Mouse (Mus musculus) liver, embryonic 16.5 days (tissue): ENCODE measurements around the gene Gm10840. TPM values are rescaled to one million over a fixed set of nuclear protein-coding genes. Genes with fewer than 3 reads are reported as not detected.
"Not testable (repeated sequence)": the region's sequence is repeated elsewhere in the genome, so short reads cannot be mapped to it uniquely, and the experiment has no call there.

Experiments
- ATAC-seq: fragments of 200-750 bp; cut with Nextera tagmentation; 2 replicates; pipeline ENCODE4 v1.8.0; 2017; ENCODE audit warnings: low read depth, mild to moderate bottlenecking, moderate number of reproducible peaks, moderate library complexity
- H3K27ac ChIP-seq: fragments of 300-500 bp; sonication (generic); 2 replicates; pipeline ENCODE4 v1.5.1; 2014; ENCODE audit warnings: mild to moderate bottlenecking, low read length
- H3K27me3 ChIP-seq: fragments of 300-500 bp; sonication (generic); 2 replicates; pipeline ENCODE4 v1.6.1; 2014; ENCODE audit warnings: low read depth, low read length, mixed read lengths; ENCODE audit not compliant: control insufficient read depth, insufficient read depth
- H3K36me3 ChIP-seq: fragments of 300-500 bp; sonication (generic); 2 replicates; pipeline ENCODE4 v1.6.1; 2014; ENCODE audit warnings: mild to moderate bottlenecking; ENCODE audit not compliant: control insufficient read depth, insufficient read depth
- H3K4me1 ChIP-seq: fragments of 300-500 bp; sonication (generic); 2 replicates; pipeline ENCODE4 v1.6.1; 2014; ENCODE audit warnings: low read depth, low read length, mixed read lengths; ENCODE audit not compliant: control insufficient read depth
- H3K4me2 ChIP-seq: fragments of 300-500 bp; sonication (generic); 2 replicates; pipeline ENCODE4 v1.6.1; 2014; ENCODE audit warnings: low read depth, low read length, mixed read lengths
- H3K4me3 ChIP-seq: fragments of 300-500 bp; sonication (generic); 2 replicates; pipeline ENCODE4 v1.5.1; 2014; ENCODE audit warnings: low read depth, mild to moderate bottlenecking, low read length
- H3K9ac ChIP-seq: fragments of 300-500 bp; sonication (generic); 2 replicates; pipeline ENCODE4 v1.6.1; 2014; ENCODE audit warnings: low read depth, low read length
- H3K9me3 ChIP-seq: fragments of 300-500 bp; sonication (generic); replicated peaks from 2 replicates; pipeline ENCODE4 v1.6.1; 2016; ENCODE audit warnings: low read length; ENCODE audit not compliant: control insufficient read depth
- WGBS: fragments of 180-500 bp; shearing (Covaris S2); extraction: QIAGEN DNeasy Blood & Tissue Kit; methylation state at CpG from one replicate; pipeline ENCODE4 v1.1.7; 2014; ENCODE audit not compliant: insufficient replicate concordance; 5-methylcytosine and 5-hydroxymethylcytosine counted together
- polyA plus RNA-seq: library from polyadenylated mRNA; unstranded; fragments of >200 nt; fragmentation: Nextera tagmentation; extraction: Ambion mirVana; gene quantifications from 2 replicates; pipeline ENCODE4 v1.2.1, GENCODE M21; 2015

Gm10840 gene
- not detected in 2 replicates for polyA plus RNA-seq

GRCm38 (mm10) chr11:106160841-106161721 is at the start of gene Gm10840, which contains the start of gene Limd2:
Gene Gm10840, plus strand, starts transcription at chr11:106160850.
Gene Limd2, minus strand, starts transcription at chr11:106160860.
- peak within 1 kb of the TSS; percentile 87 for H3K27ac ChIP-seq
- ATAC-seq = peak; percentile 17; the same call in 1 of the 2 replicates
- H3K27me3 ChIP-seq = peaks cover 19% of the 10 kb centered on the region
- peaks cover 12% of the 10 kb centered on the region for H3K4me1 ChIP-seq
- no peaks in the 10 kb centered on the region for H3K9me3 ChIP-seq
- 32% methylated on average over 22 of the region's 22 CpGs for WGBS
- peak within 1 kb of the TSS; percentile 76 for H3K9ac ChIP-seq
- H3K4me3 ChIP-seq = peak within 1 kb of the TSS; percentile 71
- H3K36me3 ChIP-seq = no peaks in the 10 kb centered on the region
- peak within 1 kb of the TSS; percentile 94 for H3K4me2 ChIP-seq

DNA sequence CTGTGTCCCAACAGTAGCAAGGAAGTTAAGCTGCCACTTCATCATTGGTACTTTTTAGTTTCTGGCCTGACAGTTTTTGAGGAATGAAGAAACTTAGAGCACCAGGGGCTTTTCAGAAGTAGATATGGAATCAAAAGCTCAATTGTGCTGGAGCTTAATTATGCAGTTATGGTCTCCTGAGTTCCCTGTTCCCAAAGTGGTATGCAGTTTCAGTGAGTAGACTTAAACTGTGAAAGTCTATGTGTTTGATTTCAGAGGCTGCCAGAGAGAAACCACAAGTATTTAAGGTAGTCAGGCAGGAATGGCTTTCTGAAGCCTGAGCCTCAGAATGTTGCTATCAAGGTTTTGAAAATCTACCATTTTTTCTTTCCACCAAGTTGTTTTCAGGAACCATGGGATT is 49.0 kb upstream of the Gm10840 start:
- Histone ChIP-seq H3K36me3 (peaks cover 4% of the 10 kb centered on the region), H3K4me1 (no peaks in the 10 kb centered on the region), H3K4me2 (no peak overlapping the region), H3K27ac (no peak overlapping the region), H3K9ac (no peak overlapping the region), H3K4me3 (no peak overlapping the region), H3K9me3 (no peaks in the 10 kb centered on the region), H3K27me3 (no peaks in the 10 kb centered on the region)
- ATAC-seq = no peak

- peaks cover 5% of the 10 kb centered on the region; the same call in 1 of the 2 replicates for H3K36me3 ChIP-seq
- no peak overlapping the region for H3K9ac ChIP-seq
- H3K27ac ChIP-seq = peak overlapping the region; percentile 65
- H3K4me3 ChIP-seq = no peak overlapping the region
- no peaks in the 10 kb centered on the region; the same call in 1 of the 2 replicates for H3K4me1 ChIP-seq
- H3K9me3 ChIP-seq = no peaks in the 10 kb centered on the region
- H3K4me2 ChIP-seq = no peak overlapping the region
- ATAC-seq = no peak
- WGBS = 60% methylated on average over 5 of the region's 5 CpGs
- no peaks in the 10 kb centered on the region for H3K27me3 ChIP-seq
Observed at GRCm38 (mm10) chr11:106122221-106122620, 38.4 kb upstream of the Gm10840 start.

DNA sequence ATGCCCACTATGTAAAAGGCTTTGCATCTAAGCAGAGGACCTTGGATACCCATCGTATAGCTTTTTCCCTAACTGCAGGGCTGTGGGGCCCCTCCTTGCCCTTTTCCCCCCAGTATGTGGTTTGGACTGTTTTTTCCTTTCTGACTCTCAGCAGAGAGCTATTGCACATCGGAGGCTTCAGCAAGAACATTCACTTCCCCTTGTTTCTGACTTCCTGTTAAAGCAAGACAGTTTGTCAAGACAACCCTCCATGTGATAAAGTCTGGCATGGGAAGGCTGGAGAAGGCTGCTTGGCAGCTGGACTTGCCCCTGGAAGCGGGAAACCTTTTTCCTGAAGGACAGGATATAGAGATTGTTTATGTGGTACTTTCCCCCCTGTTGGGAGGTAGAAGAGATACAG is 37.9 kb upstream of the Gm10840 start:
- Histone ChIP-seq H3K4me1 (no peaks in the 10 kb centered on the region; the same call in 1 of the 2 replicates), H3K9ac (no peak overlapping the region), H3K9me3 (no peaks in the 10 kb centered on the region), H3K4me3 (no peak overlapping the region), H3K36me3 (peaks cover 2% of the 10 kb centered on the region; the same call in 1 of the 2 replicates), H3K27me3 (no peaks in the 10 kb centered on the region), H3K4me2 (no peak overlapping the region), H3K27ac (no peak overlapping the region)
- peak; percentile 41; the same call in 1 of the 2 replicates for ATAC-seq
- 13% methylated on average over 3 of the region's 3 CpGs for WGBS

DNA sequence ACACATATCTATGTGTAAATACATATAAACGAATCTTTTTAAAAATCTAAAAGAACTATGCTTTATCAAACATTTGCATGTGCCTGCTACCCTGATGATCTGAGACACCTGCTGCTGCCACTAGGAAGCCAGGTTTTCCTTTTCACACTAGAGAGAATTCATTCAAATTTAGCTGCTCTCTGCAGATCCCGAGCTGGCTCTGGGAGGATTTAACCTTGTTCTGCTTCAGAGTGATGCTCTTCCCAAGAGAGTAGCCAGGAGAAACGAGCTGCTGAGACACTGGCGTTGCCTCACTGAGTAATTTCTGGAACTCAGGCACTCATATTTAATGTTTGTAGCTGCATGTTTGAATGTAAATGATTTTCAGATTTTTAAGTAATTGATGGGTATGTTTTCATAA is 35.9 kb upstream of the Gm10840 start:
- WGBS = 59% methylated on average over 4 of the region's 4 CpGs
- no peaks in the 10 kb centered on the region for H3K27me3 ChIP-seq
- no peaks in the 10 kb centered on the region for H3K36me3 ChIP-seq
- H3K4me2 ChIP-seq = no peak overlapping the region
- no peak overlapping the region for H3K4me3 ChIP-seq
- no peak for ATAC-seq
- H3K27ac ChIP-seq = no peak overlapping the region
- H3K4me1 ChIP-seq = no peaks in the 10 kb centered on the region; the same call in 1 of the 2 replicates
- H3K9me3 ChIP-seq = no peaks in the 10 kb centered on the region
- H3K9ac ChIP-seq = no peak overlapping the region

DNA sequence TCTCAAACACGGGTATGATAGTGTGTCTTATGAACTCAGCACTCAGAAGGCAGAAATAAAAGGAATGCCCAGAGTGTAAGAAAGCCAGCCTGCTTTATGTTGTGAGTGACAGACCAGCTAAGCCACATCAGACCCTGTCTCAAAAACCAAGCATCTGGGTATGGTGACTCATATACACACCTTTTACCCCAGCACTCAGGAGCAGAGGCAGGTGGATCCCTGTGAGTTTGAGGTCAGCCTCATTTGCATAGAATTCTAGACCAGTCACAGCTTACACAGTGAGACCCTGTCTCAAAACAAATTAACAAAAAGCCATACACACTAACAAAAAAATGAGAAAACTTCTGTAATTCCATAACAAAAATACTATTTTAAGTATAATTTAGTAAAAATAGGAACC is 34.8 kb upstream of the Gm10840 start:
- WGBS = 51% methylated on average over 1 of the region's 1 CpGs

DNA sequence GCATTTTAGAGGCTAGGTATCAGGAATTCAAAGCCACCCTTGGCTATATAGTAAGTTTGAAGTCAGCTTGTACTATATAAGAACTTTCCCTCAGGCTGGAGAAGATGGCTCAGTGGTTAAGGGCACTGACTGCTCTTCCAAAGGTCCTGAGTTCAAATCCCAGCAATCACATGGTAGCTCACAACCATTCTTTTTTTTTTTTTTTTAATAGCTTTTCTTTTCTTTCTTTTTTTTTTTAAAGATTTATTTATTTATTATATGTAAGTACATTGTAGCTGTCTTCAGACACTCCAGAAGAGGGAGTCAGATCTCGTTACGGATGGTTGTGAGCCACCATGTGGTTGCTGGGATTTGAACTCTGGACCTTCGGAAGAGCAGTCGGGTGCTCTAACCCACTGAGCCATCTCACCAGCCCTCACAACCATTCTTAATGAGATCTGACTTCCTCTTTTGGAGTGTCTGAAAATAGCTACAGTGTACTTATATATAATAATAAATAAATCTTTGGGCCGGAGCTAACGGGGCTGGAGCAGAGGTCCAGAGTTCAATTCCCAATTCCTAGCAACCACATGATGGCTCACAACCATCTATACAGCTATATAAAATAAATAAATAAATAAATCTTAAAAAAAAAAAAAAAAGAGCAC is 33.8 kb upstream of the Gm10840 start:
- not testable (repeated sequence) for H3K4me3 ChIP-seq, H3K4me1 ChIP-seq, H3K36me3 ChIP-seq, H3K27ac ChIP-seq, H3K4me2 ChIP-seq, H3K9ac ChIP-seq, H3K27me3 ChIP-seq, H3K9me3 ChIP-seq, ATAC-seq
- 81% methylated on average over 4 of the region's 6 CpGs for WGBS

More for the DNA sequence above, 34.8 kb upstream of the Gm10840 start:
- Histone ChIP-seq H3K4me3 (no peak overlapping the region), H3K36me3 (no peaks in the 10 kb centered on the region), H3K9ac (no peak overlapping the region), H3K4me1 (no peaks in the 10 kb centered on the region; the same call in 1 of the 2 replicates), H3K27ac (no peak overlapping the region), H3K4me2 (no peak overlapping the region), H3K9me3 (no peaks in the 10 kb centered on the region), H3K27me3 (no peaks in the 10 kb centered on the region)
- ATAC-seq = no peak

- Histone ChIP-seq H3K27ac (no peak overlapping the region), H3K4me3 (no peak overlapping the region), H3K4me2 (no peak overlapping the region), H3K9ac (no peak overlapping the region), H3K9me3 (no peaks in the 10 kb centered on the region), H3K4me1 (peaks cover under 1% of the 10 kb centered on the region), H3K27me3 (no peaks in the 10 kb centered on the region), H3K36me3 (no peaks in the 10 kb centered on the region)
- WGBS = 9% methylated on average over 1 of the region's 1 CpGs
- ATAC-seq = peak; percentile 51; the same call in 1 of the 2 replicates
Observed at GRCm38 (mm10) chr11:106129477-106129876, 31.2 kb upstream of the Gm10840 start.

- Histone ChIP-seq H3K4me1 (peaks cover 7% of the 10 kb centered on the region), H3K27ac (no peak overlapping the region), H3K36me3 (no peaks in the 10 kb centered on the region), H3K27me3 (no peaks in the 10 kb centered on the region), H3K4me3 (no peak overlapping the region), H3K4me2 (no peak overlapping the region), H3K9me3 (no peaks in the 10 kb centered on the region), H3K9ac (no peak overlapping the region)
- WGBS = 87% methylated on average over 5 of the region's 5 CpGs
- ATAC-seq = no peak
Observed at GRCm38 (mm10) chr11:106132516-106132915, 28.1 kb upstream of the Gm10840 start.
